15 mouse cellular contexts compared by ENCODE assay signal in the genomic region with DNA sequence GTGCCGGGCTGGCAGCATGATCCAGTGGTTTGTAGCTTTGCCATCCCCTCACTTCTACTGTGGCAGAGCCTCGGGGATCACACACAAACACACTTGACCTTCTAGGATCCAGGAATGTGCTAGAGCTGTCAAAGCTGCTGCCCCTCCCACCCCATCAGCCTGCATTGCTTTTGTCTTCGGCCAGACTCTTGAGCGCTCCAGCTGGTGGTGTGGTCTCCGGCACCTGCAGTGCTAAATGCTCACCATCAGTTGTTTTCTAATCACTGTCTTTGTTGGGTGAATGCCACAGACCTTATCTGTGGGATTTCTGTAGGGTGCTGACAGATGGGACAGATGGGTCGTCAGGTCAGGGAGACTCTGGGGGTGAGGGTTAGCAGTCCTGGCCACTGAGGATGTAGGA.
"Had no signal": no experiment of that assay in that cellular context is flagged by ENCODE, and none has a peak within 500 bp of the region (broad histone marks: within the 10 kb centered on the region; RNA-seq: fewer than 3 reads in every experiment).

No protein-coding gene starts in this region.

- H3K4me1 ChIP-seq: limb, embryonic 13.5 days; midbrain, embryonic 10.5 days; midbrain, embryonic 15.5 days; neural tube, embryonic 12.5 days had no signal

- H3K4me3 ChIP-seq: limb, embryonic 13.5 days; midbrain, embryonic 10.5 days; midbrain, embryonic 15.5 days; neural tube, embryonic 12.5 days had no signal

- H3K4me2 ChIP-seq: limb, embryonic 13.5 days; liver, embryonic 11.5 days; lung, embryonic 14.5 days; midbrain, embryonic 15.5 days; neural tube, embryonic 12.5 days had no signal

- ATAC-seq: midbrain, embryonic 15.5 days had no signal

- H3K9ac ChIP-seq: limb, embryonic 13.5 days; lung, embryonic 14.5 days; midbrain, embryonic 15.5 days; neural tube, embryonic 12.5 days had no signal

- H3K27ac ChIP-seq: limb, embryonic 13.5 days; midbrain, embryonic 10.5 days; midbrain, embryonic 15.5 days; neural tube, embryonic 12.5 days had no signal

- H3K27me3 ChIP-seq: limb, embryonic 13.5 days; midbrain, embryonic 15.5 days; neural tube, embryonic 12.5 days had no signal

- H3K9me3 ChIP-seq: midbrain, embryonic 15.5 days had no signal

- DNase-seq: kidney, postnatal 36 days; left cerebral cortex, postnatal 4 days; lung, embryonic 14.5 days; lung, postnatal 10 days; lung, postnatal 4 days; retina, postnatal 1 day; right cerebral cortex, postnatal 4 days; spleen, adult 18-20 months; thymus, adult 18-20 months; thymus, postnatal 14 days had no signal
